25 mouse cellular contexts compared by ENCODE assay signal in genomic region chr5:24916511-24916910, GRCm38 (mm10).
A peak's percentile ranks its signal among the peaks of the same experiment; 100 is the strongest.
DNase-seq lines count a peak whose midpoint lies in the region; ATAC-seq lines count a peak whose summit lies in the region.
"Had no signal": no experiment of that assay in that cellular context is flagged by ENCODE, and none has a peak within 500 bp of the region (broad histone marks: within the 10 kb centered on the region; RNA-seq: fewer than 3 reads in every experiment).

No protein-coding gene starts in this region.

- no peaks in the 10 kb centered on the region for H3K36me3 ChIP-seq in midbrain, embryonic 11.5 days (ENCODE audit: control insufficient read depth, insufficient read depth, low read length)
- no peaks in the 10 kb centered on the region for H3K36me3 ChIP-seq in midbrain, embryonic 15.5 days (replicated peaks)
- H3K36me3 ChIP-seq in forebrain, embryonic 11.5 days (ENCODE audit: control insufficient read depth, insufficient read depth, low read length), result no peaks in the 10 kb centered on the region
- H3K36me3 ChIP-seq: embryonic facial prominence, embryonic 13.5 days; forebrain, embryonic 10.5 days; kidney, embryonic 15.5 days; limb, embryonic 13.5 days; lung, embryonic 15.5 days; midbrain, embryonic 12.5 days; neural tube, embryonic 13.5 days had no signal

- no peaks in the 10 kb centered on the region for H3K9me3 ChIP-seq in midbrain, embryonic 11.5 days (ENCODE audit: control insufficient read depth, low read length)
- H3K9me3 ChIP-seq in midbrain, embryonic 15.5 days, result no peaks in the 10 kb centered on the region
- no peaks in the 10 kb centered on the region for H3K9me3 ChIP-seq in forebrain, embryonic 11.5 days (ENCODE audit: control insufficient read depth, low read length)
- H3K9me3 ChIP-seq: embryonic facial prominence, embryonic 13.5 days; forebrain, embryonic 10.5 days; kidney, embryonic 15.5 days; limb, embryonic 13.5 days; lung, embryonic 15.5 days; midbrain, embryonic 12.5 days; neural tube, embryonic 13.5 days had no signal

- no peak overlapping the region for H3K27ac ChIP-seq in midbrain, embryonic 11.5 days (ENCODE audit: low read depth, low read length)
- H3K27ac ChIP-seq in midbrain, embryonic 15.5 days, result no peak overlapping the region
- H3K27ac ChIP-seq in forebrain, embryonic 11.5 days (ENCODE audit: low read depth, low read length), result no peak overlapping the region
- H3K27ac ChIP-seq: embryonic facial prominence, embryonic 13.5 days; forebrain, embryonic 10.5 days; kidney, embryonic 15.5 days; limb, embryonic 13.5 days; lung, embryonic 15.5 days; midbrain, embryonic 12.5 days; neural tube, embryonic 13.5 days had no signal

- no peak overlapping the region for H3K9ac ChIP-seq in midbrain, embryonic 11.5 days (ENCODE audit: low read length)
- no peak overlapping the region for H3K9ac ChIP-seq in midbrain, embryonic 15.5 days
- H3K9ac ChIP-seq in forebrain, embryonic 11.5 days (ENCODE audit: low read length), result no peak overlapping the region
- H3K9ac ChIP-seq: embryonic facial prominence, embryonic 13.5 days; kidney, embryonic 15.5 days; limb, embryonic 13.5 days; lung, embryonic 15.5 days; midbrain, embryonic 12.5 days; neural tube, embryonic 13.5 days had no signal

- no peak for ATAC-seq in midbrain, embryonic 11.5 days (ENCODE audit: low FRiP score)
- ATAC-seq in midbrain, embryonic 15.5 days (replicated peaks), result no peak
- no peak for ATAC-seq in forebrain, embryonic 11.5 days (replicated peaks; ENCODE audit: low FRiP score)
- ATAC-seq: activated CD4-positive, CD25-positive, alpha-beta regulatory T cell, adult 4 months; forebrain, embryonic 16.5 days; hindbrain, embryonic 16.5 days had no signal

- H3K4me1 ChIP-seq in midbrain, embryonic 11.5 days (ENCODE audit: control insufficient read depth, insufficient read depth, low read length), result no peaks in the 10 kb centered on the region
- no peaks in the 10 kb centered on the region for H3K4me1 ChIP-seq in midbrain, embryonic 15.5 days
- no peaks in the 10 kb centered on the region for H3K4me1 ChIP-seq in forebrain, embryonic 11.5 days (replicated peaks; ENCODE audit: control insufficient read depth, insufficient read depth, low read length)
- H3K4me1 ChIP-seq: embryonic facial prominence, embryonic 13.5 days; forebrain, embryonic 10.5 days; kidney, embryonic 15.5 days; limb, embryonic 13.5 days; lung, embryonic 15.5 days; midbrain, embryonic 12.5 days; neural tube, embryonic 13.5 days had no signal

- peak; percentile 73 for DNase-seq in midbrain, embryonic 11.5 days (ENCODE audit: low spot score, missing footprints)
- DNase-seq in cerebellum, adult 8-10 months, result peak; percentile 46
- peak; percentile 41 to 50 for DNase-seq in cerebellum, postnatal 25 days
- DNase-seq in forebrain, embryonic 11.5 days (ENCODE audit: low spot score), result no peak
- DNase-seq in right cerebral cortex, postnatal 4 days, result no peak
- no peak for DNase-seq in urinary bladder, postnatal 10 days (ENCODE audit: low spot score)
- DNase-seq: adrenal gland, adult 2 months; gastrocnemius, postnatal 10 days; kidney, adult 18-20 months; right cerebral cortex, postnatal 14 days; spleen, adult 18-20 months; thymus, adult 18-20 months; thymus, postnatal 36 days had no signal

- H3K4me3 ChIP-seq in midbrain, embryonic 11.5 days (ENCODE audit: low read depth, low read length), result no peak overlapping the region
- no peak overlapping the region for H3K4me3 ChIP-seq in midbrain, embryonic 15.5 days
- no peak overlapping the region for H3K4me3 ChIP-seq in forebrain, embryonic 11.5 days (ENCODE audit: low read depth, low read length)
- H3K4me3 ChIP-seq: embryonic facial prominence, embryonic 13.5 days; forebrain, embryonic 10.5 days; kidney, embryonic 15.5 days; limb, embryonic 13.5 days; lung, embryonic 15.5 days; midbrain, embryonic 12.5 days; neural tube, embryonic 13.5 days had no signal

- 88% methylated on average over 4 of the region's 4 CpGs for WGBS in midbrain, embryonic 11.5 days
- 94% methylated on average over 4 of the region's 4 CpGs for WGBS in midbrain, embryonic 15.5 days
- 91% methylated on average over 4 of the region's 4 CpGs for WGBS in forebrain, embryonic 11.5 days

- H3K27me3 ChIP-seq in midbrain, embryonic 11.5 days (ENCODE audit: control insufficient read depth, insufficient read depth, low read length), result no peaks in the 10 kb centered on the region
- no peaks in the 10 kb centered on the region for H3K27me3 ChIP-seq in midbrain, embryonic 15.5 days (replicated peaks)
- no peaks in the 10 kb centered on the region for H3K27me3 ChIP-seq in forebrain, embryonic 11.5 days (ENCODE audit: control insufficient read depth, insufficient read depth, low read length)
- H3K27me3 ChIP-seq: embryonic facial prominence, embryonic 13.5 days; kidney, embryonic 15.5 days; limb, embryonic 13.5 days; lung, embryonic 15.5 days; midbrain, embryonic 12.5 days; neural tube, embryonic 13.5 days had no signal

- H3K4me2 ChIP-seq in midbrain, embryonic 11.5 days, result no peak overlapping the region
- H3K4me2 ChIP-seq in midbrain, embryonic 15.5 days, result no peak overlapping the region
- no peak overlapping the region for H3K4me2 ChIP-seq in forebrain, embryonic 11.5 days (ENCODE audit: low read depth, low read length, severe bottlenecking)
- H3K4me2 ChIP-seq: embryonic facial prominence, embryonic 13.5 days; kidney, embryonic 15.5 days; limb, embryonic 13.5 days; liver, embryonic 11.5 days; lung, embryonic 15.5 days; midbrain, embryonic 12.5 days; neural tube, embryonic 13.5 days had no signal

Comparison
In these comparisons a context has a peak if more than half of its experiments do, and no peak if none do; other contexts are left out.
1. DNase-seq: peak in midbrain, embryonic 11.5 days (single experiment), cerebellum, adult 8-10 months (single experiment) and cerebellum, postnatal 25 days (2 of 2); none in forebrain, embryonic 11.5 days (single experiment), right cerebral cortex, postnatal 4 days (single experiment) and urinary bladder, postnatal 10 days (single experiment).